Mouse (Mus musculus): ENCODE measurements at regions not wholly inside any gene's neighbourhood (a gene's known extent, or its start where the extent isn't known, plus 50 kb on each side); places are given as distances from the start of the nearest gene placed in this dataset.

DNA sequence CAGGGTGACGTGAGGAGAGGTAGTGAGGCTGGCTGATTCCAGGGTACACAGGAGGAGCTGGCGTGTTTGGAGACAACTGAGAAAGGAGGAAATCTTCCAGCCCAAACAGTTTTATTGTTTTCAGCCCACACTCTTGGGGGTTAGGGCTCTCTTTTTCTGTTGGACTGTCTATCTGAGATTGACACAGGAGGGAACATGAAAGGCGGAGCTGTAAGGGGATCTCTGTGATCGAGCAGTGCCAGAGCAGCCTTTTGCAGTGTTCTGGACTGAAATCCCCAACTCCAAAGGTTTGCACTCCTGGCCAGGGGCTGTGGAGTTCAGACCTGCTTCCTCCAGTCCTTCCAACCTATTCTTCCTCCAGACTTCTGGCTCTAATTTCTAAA lies 91.9 kb upstream of the Rab3gap2 start:
- Histone ChIP-seq H3K4me1 (replicated peaks) (no peaks in the 10 kb centered on the region), H3K4me2 (no peak overlapping the region), H3K9ac (no peak overlapping the region), H3K9me3 (replicated peaks) (no peaks in the 10 kb centered on the region), H3K4me3 (no peak overlapping the region), H3K27me3 (replicated peaks) (no peaks in the 10 kb centered on the region), H3K27ac (ENCODE audit: poor library complexity, severe bottlenecking) (no peak overlapping the region), H3K36me3 (no peaks in the 10 kb centered on the region)
- 70% methylated on average over 4 of the region's 4 CpGs for WGBS
- ATAC-seq (ENCODE audit: insufficient number of reproducible peaks, low FRiP score), result no peak

GRCm38 (mm10) chr1:185111347-185112016 lies 92.4 kb upstream of the Rab3gap2 start:
- no peak for ATAC-seq (ENCODE audit: insufficient number of reproducible peaks, low FRiP score)
- no peak overlapping the region for H3K27ac ChIP-seq (ENCODE audit: poor library complexity, severe bottlenecking)
- 63% methylated on average over 10 of the region's 10 CpGs for WGBS

DNA sequence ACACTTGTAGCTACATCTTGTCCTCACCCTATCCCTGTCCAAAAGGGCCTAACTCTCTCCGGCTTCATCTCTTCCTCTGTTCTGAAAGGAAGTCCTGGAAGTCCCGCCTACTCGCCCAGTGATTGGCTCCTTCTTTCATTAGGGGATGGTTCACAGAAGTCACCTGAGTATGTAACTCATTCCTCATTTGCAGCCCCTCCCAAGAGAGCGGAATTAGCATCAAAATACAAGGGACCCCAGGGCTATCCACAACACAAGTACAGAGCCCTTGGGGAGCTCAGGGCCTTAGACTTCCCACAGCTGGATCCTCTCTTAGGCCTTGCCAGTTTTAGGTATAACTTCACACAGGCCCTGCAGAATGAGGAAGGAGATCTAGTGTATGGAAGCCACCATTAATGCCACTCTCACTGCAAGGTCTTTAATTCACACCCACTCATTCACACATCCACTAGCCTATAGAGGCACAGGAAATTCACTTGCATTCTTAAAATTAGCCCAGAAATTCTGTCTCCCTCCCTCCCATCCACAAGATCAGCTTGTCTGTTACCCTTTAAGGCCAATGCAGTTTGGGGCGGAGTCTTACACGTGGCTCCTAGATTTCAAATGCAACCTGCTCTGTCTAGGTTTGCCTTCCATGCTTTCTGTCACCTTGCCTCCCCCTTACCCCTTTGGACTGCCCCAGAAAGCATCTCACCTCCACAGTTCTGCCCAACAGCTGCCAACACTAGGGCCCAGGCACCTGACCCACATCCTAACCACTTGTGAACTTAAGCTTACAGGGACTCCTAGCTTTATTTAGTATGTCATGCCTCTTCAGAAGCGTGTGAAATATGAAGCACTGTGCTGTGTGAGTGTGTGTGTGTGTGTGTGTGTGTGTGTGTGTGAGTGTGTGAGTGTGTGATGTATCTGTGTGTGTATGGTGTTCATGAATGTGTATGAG lies 98.7 kb upstream of the Rab3gap2 start:
- H3K4me3 ChIP-seq, result no peak overlapping the region
- 0 out of 2 replicates have a peak, but pooled peaks cover 5% of the 10 kb centered on the region for H3K4me1 ChIP-seq (replicated peaks)
- H3K27me3 ChIP-seq (replicated peaks), result no peaks in the 10 kb centered on the region
- 56% methylated on average over 7 of the region's 7 CpGs for WGBS
- no peak overlapping the region for H3K9ac ChIP-seq
- no peaks in the 10 kb centered on the region for H3K36me3 ChIP-seq
- H3K4me2 ChIP-seq, result no peak overlapping the region
- no peak overlapping the region for H3K27ac ChIP-seq (ENCODE audit: poor library complexity, severe bottlenecking)
- no peaks in the 10 kb centered on the region for H3K9me3 ChIP-seq (replicated peaks)
- ATAC-seq (ENCODE audit: insufficient number of reproducible peaks, low FRiP score), result no peak

More at GRCm38 (mm10) chr1:185111347-185112016, 92.4 kb upstream of the Rab3gap2 start:
- Histone ChIP-seq H3K36me3 (no peaks in the 10 kb centered on the region), H3K4me1 (replicated peaks) (no peaks in the 10 kb centered on the region), H3K27me3 (replicated peaks) (no peaks in the 10 kb centered on the region), H3K9me3 (replicated peaks) (no peaks in the 10 kb centered on the region), H3K9ac (no peak overlapping the region), H3K4me3 (no peak overlapping the region), H3K4me2 (no peak overlapping the region)

GRCm38 (mm10) chr1:185103803-185104202 lies 100.1 kb upstream of the Rab3gap2 start:
- Histone ChIP-seq H3K27ac (ENCODE audit: poor library complexity, severe bottlenecking) (no peak overlapping the region), H3K27me3 (replicated peaks) (no peaks in the 10 kb centered on the region), H3K4me3 (no peak overlapping the region), H3K4me1 (replicated peaks) (peaks cover 17% of the 10 kb centered on the region), H3K4me2 (no peak overlapping the region), H3K9ac (no peak overlapping the region), H3K36me3 (no peaks in the 10 kb centered on the region), H3K9me3 (replicated peaks) (no peaks in the 10 kb centered on the region)
- ATAC-seq (ENCODE audit: insufficient number of reproducible peaks, low FRiP score), result no peak
- 48% methylated on average over 4 of the region's 4 CpGs for WGBS

GRCm38 (mm10) chr1:185098975-185099958 lies 99.9 kb upstream of the Mark1 start:
- Histone ChIP-seq H3K9me3 (replicated peaks) (no peaks in the 10 kb centered on the region), H3K4me3 (no peak overlapping the region), H3K4me2 (peak overlapping the region; percentile 41; the same call in 1 of the 2 replicates), H3K9ac (no peak overlapping the region), H3K27ac (ENCODE audit: poor library complexity, severe bottlenecking) (no peak overlapping the region), H3K27me3 (replicated peaks) (no peaks in the 10 kb centered on the region), H3K36me3 (no peaks in the 10 kb centered on the region), H3K4me1 (replicated peaks) (peaks cover 29% of the 10 kb centered on the region)
- no peak for ATAC-seq (ENCODE audit: insufficient number of reproducible peaks, low FRiP score)
- WGBS, result 32% methylated on average over 18 of the region's 18 CpGs

DNA sequence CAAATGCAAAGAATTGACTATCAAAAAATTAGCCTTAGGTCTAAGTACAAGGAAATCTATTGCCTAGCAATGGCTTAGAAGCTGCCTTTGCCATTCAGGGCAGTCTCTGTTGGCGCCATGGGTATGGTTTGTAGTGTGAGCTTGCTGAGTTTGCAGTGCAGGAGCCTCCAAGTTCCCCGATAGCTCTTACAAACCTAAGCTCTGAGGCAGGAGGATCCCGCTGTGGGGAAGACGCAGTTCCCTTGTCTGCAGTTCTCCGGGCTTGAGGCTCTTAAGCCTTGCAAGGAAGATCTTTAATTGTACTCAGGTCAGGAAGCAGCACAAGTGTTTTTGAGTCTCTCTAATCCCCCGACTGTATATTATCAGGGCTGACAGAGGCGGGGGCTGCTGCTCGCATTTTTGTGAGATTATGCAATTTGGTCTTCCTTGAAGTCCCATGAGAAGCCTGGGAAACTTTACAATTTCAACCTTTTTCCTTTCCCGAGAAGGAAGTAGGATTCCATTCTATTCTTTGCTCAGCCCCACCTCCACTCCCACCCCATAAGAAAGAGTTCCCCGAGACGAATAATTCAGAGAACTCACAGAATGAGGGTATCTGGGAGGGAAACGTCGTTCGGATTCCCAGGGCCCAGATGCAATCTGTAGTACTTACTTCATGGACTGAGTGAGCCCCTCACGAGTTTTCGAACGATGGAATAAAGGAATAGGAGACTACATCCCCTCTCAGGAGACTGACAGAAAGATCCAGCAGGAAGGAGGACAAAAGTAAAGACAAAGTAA lies 99.0 kb upstream of the Mark1 start:
- H3K9ac ChIP-seq, result no peak overlapping the region
- peak overlapping the region; percentile 41 for H3K4me2 ChIP-seq
- WGBS, result 12% methylated on average over 17 of the region's 17 CpGs

GRCm38 (mm10) chr1:185096741-185097140 lies 97.4 kb upstream of the Mark1 start:
- ATAC-seq (ENCODE audit: insufficient number of reproducible peaks, low FRiP score), result no peak
- Histone ChIP-seq H3K4me1 (replicated peaks) (peaks cover 32% of the 10 kb centered on the region), H3K4me2 (no peak overlapping the region), H3K9me3 (replicated peaks) (no peaks in the 10 kb centered on the region), H3K27me3 (replicated peaks) (no peaks in the 10 kb centered on the region), H3K4me3 (no peak overlapping the region), H3K36me3 (no peaks in the 10 kb centered on the region), H3K9ac (no peak overlapping the region), H3K27ac (ENCODE audit: poor library complexity, severe bottlenecking) (no peak overlapping the region)
- 64% methylated on average over 4 of the region's 4 CpGs for WGBS

More for the DNA sequence above, 99.0 kb upstream of the Mark1 start:
- 0 out of 2 replicates have a peak overlapping the region, but pooled peaks have one; percentile 3 for H3K27ac ChIP-seq (ENCODE audit: poor library complexity, severe bottlenecking)
- no peaks in the 10 kb centered on the region for H3K36me3 ChIP-seq
- no peaks in the 10 kb centered on the region for H3K27me3 ChIP-seq (replicated peaks)
- peaks cover 25% of the 10 kb centered on the region for H3K4me1 ChIP-seq (replicated peaks)
- H3K4me3 ChIP-seq, result no peak overlapping the region
- no peaks in the 10 kb centered on the region for H3K9me3 ChIP-seq (replicated peaks)
- no peak for ATAC-seq (ENCODE audit: insufficient number of reproducible peaks, low FRiP score)

DNA sequence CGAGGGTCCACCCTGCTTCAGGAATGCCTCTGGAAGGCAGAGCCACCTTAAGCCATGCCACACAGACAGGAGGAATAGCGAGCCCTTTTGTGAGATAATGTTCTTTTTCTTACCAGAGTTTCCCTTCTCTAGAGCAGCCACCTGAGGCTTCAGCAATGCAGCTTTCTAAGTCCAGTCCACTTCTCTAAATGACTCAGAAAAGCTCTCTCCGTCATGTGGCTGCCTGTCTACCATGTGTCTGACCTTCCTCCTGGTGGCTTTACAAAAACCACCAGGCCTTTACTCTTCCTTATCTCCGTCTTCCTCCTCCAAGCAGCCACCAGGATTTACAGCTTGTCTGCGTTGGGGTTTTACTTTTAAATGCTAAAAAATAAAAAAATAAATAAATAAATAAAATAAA lies 93.4 kb upstream of the Mark1 start:
- Histone ChIP-seq H3K4me1 (replicated peaks) (peaks cover 23% of the 10 kb centered on the region), H3K27me3 (replicated peaks) (no peaks in the 10 kb centered on the region), H3K9ac (no peak overlapping the region), H3K27ac (ENCODE audit: poor library complexity, severe bottlenecking) (no peak overlapping the region), H3K36me3 (no peaks in the 10 kb centered on the region), H3K4me3 (no peak overlapping the region), H3K4me2 (no peak overlapping the region), H3K9me3 (replicated peaks) (no peaks in the 10 kb centered on the region)
- 80% methylated on average over 5 of the region's 5 CpGs for WGBS
- ATAC-seq (ENCODE audit: insufficient number of reproducible peaks, low FRiP score), result no peak

DNA sequence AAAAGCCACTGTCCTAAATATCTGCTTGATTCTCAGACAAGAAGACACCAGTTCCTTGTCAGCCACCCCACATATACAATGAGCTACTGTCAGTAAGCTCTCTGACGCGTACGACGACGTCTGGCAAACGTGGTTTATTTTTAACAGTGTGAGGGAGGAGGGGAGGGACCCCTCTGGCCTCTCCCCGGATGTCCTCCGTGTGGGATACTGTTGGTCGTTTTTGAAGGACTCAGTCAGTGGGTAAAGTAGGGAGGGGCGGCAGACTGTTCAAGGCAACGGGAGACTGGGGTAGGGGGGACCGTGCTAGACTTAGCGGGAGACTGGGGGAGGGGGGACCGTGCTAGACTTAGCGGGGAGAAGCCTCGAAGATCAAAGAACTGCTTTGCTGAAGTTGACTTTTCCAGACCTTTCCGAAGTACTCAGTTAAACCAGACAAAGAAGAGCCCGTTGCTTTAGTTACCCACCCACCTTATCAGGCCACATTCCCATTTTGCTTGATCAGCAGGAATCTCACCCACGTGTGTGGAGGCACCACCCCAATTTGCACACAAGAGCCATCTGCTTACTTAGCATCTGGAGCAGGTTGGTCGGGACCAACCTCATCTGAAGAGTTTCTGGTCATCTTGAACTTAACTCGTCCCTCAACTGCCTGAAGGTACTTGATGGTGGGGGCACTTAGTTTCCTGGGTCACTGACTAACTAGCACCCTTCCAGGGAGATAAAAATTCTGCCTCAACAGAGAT lies 92.6 kb upstream of the Mark1 start:
- Histone ChIP-seq H3K27me3 (replicated peaks) (no peaks in the 10 kb centered on the region), H3K9me3 (replicated peaks) (no peaks in the 10 kb centered on the region), H3K9ac (no peak overlapping the region), H3K36me3 (no peaks in the 10 kb centered on the region), H3K4me2 (peak overlapping the region; percentile 52), H3K4me1 (replicated peaks) (peaks cover 21% of the 10 kb centered on the region), H3K4me3 (no peak overlapping the region), H3K27ac (ENCODE audit: poor library complexity, severe bottlenecking) (no peak overlapping the region)
- ATAC-seq (ENCODE audit: insufficient number of reproducible peaks, low FRiP score), result peak; percentile 71; the same call in 1 of the 2 replicates
- 27% methylated on average over 21 of the region's 21 CpGs for WGBS
